Mouse (Mus musculus): ENCODE measurements around the gene Alg11. TPM values are rescaled to one million over a fixed set of nuclear protein-coding genes. Genes with fewer than 3 reads are reported as not detected.

Gene Alg11
- total and polyA plus RNA-seq, 3 experiments, result 10.9 to 14.3 (median 13.7) TPM

- in situ Hi-C loops (cut with MboI; ENCODE audit: low pct_ligation_motif_present, low pct_unique_long_range_greater_than_20kb, low sequenced_read_pairs), result no loop called here
- no peak for DNase-seq (ENCODE audit: extremely low read depth)
- Histone ChIP-seq H3K4me1 (ENCODE audit: control insufficient read depth in 1 of 2, insufficient read depth in 2 of 2) (peaks cover 3 to 13% of the 10 kb centered on the region in 2 experiments), H3K79me2 (replicated peaks; ENCODE audit: control insufficient read depth, extremely low read depth, insufficient read depth, poor library complexity, severe bottlenecking) (peaks cover 8% of the 10 kb centered on the region; the same call in 1 of the 2 replicates), H3K4me2 (ENCODE audit: insufficient read depth, low read depth, poor library complexity, severe bottlenecking) (no peak overlapping the region), H3K27me3 (replicated peaks) (peaks cover 60% of the 10 kb centered on the region), H3K9me3 (replicated peaks; ENCODE audit: low read length) (no peaks in the 10 kb centered on the region), H3K9ac (ENCODE audit: insufficient read depth, low read depth) (no peak overlapping the region), H3K4me3 (replicated peaks in 1 of 3; ENCODE audit: low read depth in 2 of 3, low read length in 2 of 3, poor library complexity in 1 of 3) (no peak overlapping the region), H3K36me3 (replicated peaks in 1 of 2; ENCODE audit: control insufficient read depth in 1 of 2, insufficient read depth in 1 of 2, low read length in 1 of 2) (peaks cover 0 to under 1% of the 10 kb centered on the region in 2 experiments), H3K27ac (ENCODE audit: insufficient read depth, low read depth) (no peak overlapping the region)
- no peak for TF ChIP-seq JUN (IDR thresholded peaks at IDR 0.05; ENCODE audit: insufficient read depth, low read depth, low read length)
- TF ChIP-seq POLR2AphosphoS2 (IDR thresholded peaks at IDR 0.05; ENCODE audit: low read depth, low read length), result no peak
- no peak for TF ChIP-seq CHD2 (IDR thresholded peaks at IDR 0.05; ENCODE audit: low read length)
- dilution Hi-C loops (cut with MboI; ENCODE audit: extremely low pct_ligation_motif_present, extremely low pct_unique_long_range_greater_than_20kb, low sequenced_read_pairs), result no loop called here
Measured at GRCm38 (mm10) chr8:22056850-22057249, 3.7 kb upstream of the Alg11 start.

GRCm38 (mm10) chr8:22058368-22058767, 2.2 kb upstream of the Alg11 start:
- Histone ChIP-seq H3K4me1 (ENCODE audit: control insufficient read depth in 1 of 2, insufficient read depth in 2 of 2) (peaks cover 3 to 19% of the 10 kb centered on the region in 2 experiments), H3K9ac (ENCODE audit: insufficient read depth, low read depth) (no peak overlapping the region), H3K27me3 (replicated peaks) (peaks cover 60% of the 10 kb centered on the region), H3K79me2 (replicated peaks; ENCODE audit: control insufficient read depth, extremely low read depth, insufficient read depth, poor library complexity, severe bottlenecking) (peaks cover 8% of the 10 kb centered on the region; the same call in 1 of the 2 replicates), H3K27ac (ENCODE audit: insufficient read depth, low read depth) (no peak overlapping the region), H3K4me2 (ENCODE audit: insufficient read depth, low read depth, poor library complexity, severe bottlenecking) (no peak overlapping the region), H3K4me3 (replicated peaks in 1 of 3; ENCODE audit: low read depth in 2 of 3, low read length in 2 of 3, poor library complexity in 1 of 3) (no peak overlapping the region), H3K9me3 (replicated peaks; ENCODE audit: low read length) (no peaks in the 10 kb centered on the region), H3K36me3 (replicated peaks in 1 of 2; ENCODE audit: control insufficient read depth in 1 of 2, insufficient read depth in 1 of 2, low read length in 1 of 2) (peaks cover 0 to 14% of the 10 kb centered on the region in 2 experiments)
- dilution Hi-C loops (cut with MboI; ENCODE audit: extremely low pct_ligation_motif_present, extremely low pct_unique_long_range_greater_than_20kb, low sequenced_read_pairs), result no loop called here
- DNase-seq (ENCODE audit: extremely low read depth), result no peak
- TF ChIP-seq TBP (conservative IDR thresholded peaks at IDR 0.05; ENCODE audit: low read depth, low read length) (no peak), USF2 (conservative IDR thresholded peaks at IDR 0.05; ENCODE audit: low read depth, low read length) (no peak), MAX (IDR thresholded peaks at IDR 0.05; ENCODE audit: low read length) (no peak), PAX5 (IDR thresholded peaks at IDR 0.05; ENCODE audit: low read length) (no peak), POLR2AphosphoS2 (IDR thresholded peaks at IDR 0.05; ENCODE audit: low read depth, low read length) (no peak), NRF1 (IDR thresholded peaks at IDR 0.05; ENCODE audit: low read depth, low read length) (no peak), BHLHE40 (IDR thresholded peaks at IDR 0.05; ENCODE audit: low read depth, low read length) (no peak), RAD21 (IDR thresholded peaks at IDR 0.05; ENCODE audit: low read depth, low read length) (no peak), SIN3A (IDR thresholded peaks at IDR 0.05; ENCODE audit: low read length) (no peak), ZKSCAN1 (IDR thresholded peaks at IDR 0.05; ENCODE audit: borderline replicate concordance, low read depth, low read length) (no peak), USF1 (IDR thresholded peaks at IDR 0.05; ENCODE audit: low read depth, low read length) (no peak), ZMIZ1 (IDR thresholded peaks at IDR 0.05; ENCODE audit: low read depth, low read length) (no peak), MEF2A (IDR thresholded peaks at IDR 0.05; ENCODE audit: borderline replicate concordance, low read depth, low read length) (no peak), RCOR1 (conservative IDR thresholded peaks at IDR 0.05; ENCODE audit: low read depth, low read length) (no peak), ETS1 (conservative IDR thresholded peaks at IDR 0.05; ENCODE audit: low read depth, low read length) (no peak), IRF4 (IDR thresholded peaks at IDR 0.05; ENCODE audit: low read depth, low read length) (no peak), TCF12 (IDR thresholded peaks at IDR 0.05; ENCODE audit: low read depth, low read length) (no peak), EP300 (IDR thresholded peaks at IDR 0.05; ENCODE audit: low read length) (no peak)
- in situ Hi-C loops (cut with MboI; ENCODE audit: low pct_ligation_motif_present, low pct_unique_long_range_greater_than_20kb, low sequenced_read_pairs), result no loop called here
